Mouse (Mus musculus): ENCODE measurements around the gene Ptprf. TPM values are rescaled to one million over a fixed set of nuclear protein-coding genes. Genes with fewer than 3 reads are reported as not detected.

Ptprf gene
- polyA plus RNA-seq, 1 experiment from 2014 or later = 99.9 TPM

GRCm38 (mm10) chr4:118162123-118162522 lies 129.1 kb downstream of the Ptprf start:
- WGBS = 92% methylated on average over 12 of the region's 12 CpGs
- no peak for ATAC-seq (replicated peaks; ENCODE audit: low FRiP score)
- Histone ChIP-seq H3K9ac (ENCODE audit: low read length) (no peak overlapping the region), H3K4me2 (ENCODE audit: low read depth, low read length, severe bottlenecking) (no peak overlapping the region), H3K4me1 (replicated peaks; ENCODE audit: control insufficient read depth, insufficient read depth, low read length) (no peaks in the 10 kb centered on the region), H3K4me3 (ENCODE audit: low read depth, low read length) (no peak overlapping the region), H3K36me3 (ENCODE audit: control insufficient read depth, insufficient read depth, low read length) (peaks cover 50% of the 10 kb centered on the region), H3K27ac (ENCODE audit: low read depth, low read length) (no peak overlapping the region), H3K27me3 (ENCODE audit: control insufficient read depth, insufficient read depth, low read length) (no peaks in the 10 kb centered on the region), H3K9me3 (ENCODE audit: control insufficient read depth, low read length) (no peaks in the 10 kb centered on the region)
- DNase-seq (ENCODE audit: low spot score) = no peak

Small RNAs within 50 kb of the gene (microRNA-seq; reads per million reads assigned to microRNA genes)
- gene Mir7226 (ENCODE audit: insufficient number of aligned reads) = 3.4 reads per million

Other genes starting within 250 kb of the Ptprf start
- gene St3gal3, start 156.5 kb downstream of the Ptprf start, polyA plus RNA-seq (2014; fragmentation: Nextera tagmentation; extraction: Ambion mirVana) = 7.6 and 8.5 TPM in 2 replicates
- 62.3 and 67.9 TPM in 2 replicates for gene Kdm4a, start 111.4 kb downstream of the Ptprf start, polyA plus RNA-seq (2014; fragmentation: Nextera tagmentation; extraction: Ambion mirVana)
- 14.1 and 18.3 TPM in 2 replicates for gene Szt2, start 117.9 kb upstream of the Ptprf start, polyA plus RNA-seq (2014; fragmentation: Nextera tagmentation; extraction: Ambion mirVana)
- 152 and 155 TPM in 2 replicates for gene Med8, start 117.9 kb upstream of the Ptprf start, polyA plus RNA-seq (2014; fragmentation: Nextera tagmentation; extraction: Ambion mirVana)
- gene Elovl1, start 136.7 kb upstream of the Ptprf start, polyA plus RNA-seq (2014; fragmentation: Nextera tagmentation; extraction: Ambion mirVana) = 37.8 and 39.8 TPM in 2 replicates
- gene Cdc20, start 145.9 kb upstream of the Ptprf start, polyA plus RNA-seq (2014; fragmentation: Nextera tagmentation; extraction: Ambion mirVana) = 369 and 385 TPM in 2 replicates
- gene Mpl, start 166.1 kb upstream of the Ptprf start, polyA plus RNA-seq (2014; fragmentation: Nextera tagmentation; extraction: Ambion mirVana) = 1.0 and 1.5 TPM in 2 replicates
- 13.6 and 14.5 TPM in 2 replicates for gene Tie1, start 198.7 kb upstream of the Ptprf start, polyA plus RNA-seq (2014; fragmentation: Nextera tagmentation; extraction: Ambion mirVana)
- gene 2610528J11Rik, start 235.6 kb upstream of the Ptprf start, polyA plus RNA-seq (2014; fragmentation: Nextera tagmentation; extraction: Ambion mirVana) = 0.48 and 0.71 TPM in 2 replicates

Data from forebrain, embryonic 11.5 days (tissue).